Mouse (Mus musculus): ENCODE measurements at regions not wholly inside any gene's neighbourhood (a gene's known extent, or its start where the extent isn't known, plus 50 kb on each side); places are given as distances from the start of the nearest gene placed in this dataset.
A peak's percentile ranks its signal among the peaks of the same experiment; 100 is the strongest.

DNA sequence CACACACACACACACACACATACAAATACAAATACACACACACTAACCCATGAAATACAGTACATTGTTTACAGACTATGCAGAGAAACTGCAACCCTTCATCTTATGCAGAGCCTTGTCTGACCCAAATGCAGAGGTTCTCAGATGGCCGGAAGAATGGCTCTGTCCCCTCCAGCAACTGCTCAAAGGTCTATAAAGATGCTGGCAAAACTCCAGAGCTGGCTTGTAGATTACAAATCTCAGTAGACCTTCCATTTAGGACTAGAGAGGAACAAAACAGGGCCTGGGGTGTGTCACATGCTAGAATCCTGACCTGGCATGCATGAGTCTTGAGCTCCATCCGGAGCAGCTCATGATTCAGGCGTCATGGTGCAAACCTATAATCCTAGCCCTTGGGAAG, 364.4 kb upstream of the Runx1 start:
- no peaks in the 10 kb centered on the region; the same call in 1 of the 2 replicates for H3K4me1 ChIP-seq (ENCODE audit: insufficient read depth, low read depth, low read length)
- DNase-seq (ENCODE audit: low spot score) (peak; percentile 34), ATAC-seq (0 out of 2 replicates have a peak, but pooled peaks have one; percentile 8)
- WGBS = 72% methylated on average over 3 of the region's 3 CpGs
- no peaks in the 10 kb centered on the region for H3K9me3 ChIP-seq (ENCODE audit: low read length)
- H3K27me3 ChIP-seq (replicated peaks; ENCODE audit: insufficient read depth, low read length) = no peaks in the 10 kb centered on the region
- no peak for TF ChIP-seq EP300 (IDR thresholded peaks at IDR 0.05)
- TF ChIP-seq CTCF (IDR thresholded peaks at IDR 0.05) = no peak
- H3K27ac ChIP-seq (ENCODE audit: low read length) = no peak overlapping the region
- H3K4me3 ChIP-seq (ENCODE audit: low read depth, low read length) = no peak overlapping the region
- H3K36me3 ChIP-seq (ENCODE audit: insufficient read depth, low read length) = no peaks in the 10 kb centered on the region
- H3K9ac ChIP-seq (replicated peaks; ENCODE audit: low read depth) = no peak overlapping the region
- no peak overlapping the region for H3K4me2 ChIP-seq (replicated peaks; ENCODE audit: low read depth, low read length)

DNA sequence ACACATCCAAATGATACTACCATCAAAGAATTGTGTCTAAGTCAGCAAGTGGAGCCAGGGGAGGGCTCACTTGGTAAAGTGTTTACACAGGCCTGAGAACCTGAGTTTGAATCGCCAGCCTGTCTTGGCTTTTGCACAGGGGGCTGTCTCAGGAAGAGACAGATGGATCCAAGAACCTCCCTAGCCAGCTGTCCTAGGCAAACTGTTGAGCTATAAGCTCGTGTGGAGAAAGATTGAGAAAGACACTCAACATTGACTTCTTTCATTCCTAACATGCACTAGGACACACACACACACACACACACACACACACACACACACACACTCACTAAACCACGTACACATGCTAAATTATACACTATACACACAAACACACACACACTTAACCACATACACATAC, 363.9 kb upstream of the Runx1 start:
- DNase-seq (ENCODE audit: low spot score) = peak; percentile 59
- TF ChIP-seq CTCF (IDR thresholded peaks at IDR 0.05) (no peak), EP300 (IDR thresholded peaks at IDR 0.05) (no peak)
- no peak overlapping the region for H3K4me3 ChIP-seq (ENCODE audit: low read depth, low read length)
- no peaks in the 10 kb centered on the region for H3K27me3 ChIP-seq (replicated peaks; ENCODE audit: insufficient read depth, low read length)
- no peak overlapping the region for H3K4me2 ChIP-seq (replicated peaks; ENCODE audit: low read depth, low read length)
- H3K36me3 ChIP-seq (ENCODE audit: insufficient read depth, low read length) = no peaks in the 10 kb centered on the region
- no peaks in the 10 kb centered on the region for H3K9me3 ChIP-seq (ENCODE audit: low read length)
- H3K9ac ChIP-seq (replicated peaks; ENCODE audit: low read depth) = no peak overlapping the region
- 33% methylated on average over 3 of the region's 3 CpGs for WGBS
- H3K4me1 ChIP-seq (ENCODE audit: insufficient read depth, low read depth, low read length) = no peaks in the 10 kb centered on the region; the same call in 1 of the 2 replicates
- peak; percentile 61 for ATAC-seq
- H3K27ac ChIP-seq (ENCODE audit: low read length) = no peak overlapping the region

DNA sequence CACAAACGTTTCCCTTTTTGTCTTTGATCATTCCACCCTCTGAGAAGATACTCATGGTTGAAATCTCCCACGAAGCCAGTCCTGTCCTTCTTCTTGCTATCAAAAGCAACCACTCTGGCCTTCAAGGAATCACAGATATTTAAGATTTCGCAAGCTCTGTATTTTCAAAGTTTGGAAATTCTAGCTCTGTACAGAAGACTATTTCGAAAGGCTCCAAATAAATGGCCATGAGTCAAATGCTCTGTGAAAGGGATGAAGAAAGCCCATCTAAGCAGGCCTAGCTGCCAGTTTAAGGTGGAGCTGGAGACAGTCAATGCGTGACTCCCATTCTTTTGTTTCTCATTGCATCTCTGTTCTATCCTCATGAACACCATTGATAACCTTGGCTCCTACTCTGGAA, 363.5 kb upstream of the Runx1 start:
- ATAC-seq (peak; percentile 78), DNase-seq (ENCODE audit: low spot score) (peak; percentile 87)
- Histone ChIP-seq H3K36me3 (ENCODE audit: insufficient read depth, low read length) (no peaks in the 10 kb centered on the region), H3K9me3 (ENCODE audit: low read length) (no peaks in the 10 kb centered on the region), H3K4me1 (ENCODE audit: insufficient read depth, low read depth, low read length) (no peaks in the 10 kb centered on the region; the same call in 1 of the 2 replicates), H3K27ac (ENCODE audit: low read length) (no peak overlapping the region), H3K4me3 (ENCODE audit: low read depth, low read length) (no peak overlapping the region), H3K27me3 (replicated peaks; ENCODE audit: insufficient read depth, low read length) (no peaks in the 10 kb centered on the region), H3K9ac (replicated peaks; ENCODE audit: low read depth) (no peak overlapping the region), H3K4me2 (replicated peaks; ENCODE audit: low read depth, low read length) (no peak overlapping the region)
- 61% methylated on average over 5 of the region's 5 CpGs for WGBS
- 0 out of 2 replicates have a peak, but pooled peaks have one; percentile 22 for TF ChIP-seq EP300 (IDR thresholded peaks at IDR 0.05)
- no peak for TF ChIP-seq CTCF (IDR thresholded peaks at IDR 0.05)

DNA sequence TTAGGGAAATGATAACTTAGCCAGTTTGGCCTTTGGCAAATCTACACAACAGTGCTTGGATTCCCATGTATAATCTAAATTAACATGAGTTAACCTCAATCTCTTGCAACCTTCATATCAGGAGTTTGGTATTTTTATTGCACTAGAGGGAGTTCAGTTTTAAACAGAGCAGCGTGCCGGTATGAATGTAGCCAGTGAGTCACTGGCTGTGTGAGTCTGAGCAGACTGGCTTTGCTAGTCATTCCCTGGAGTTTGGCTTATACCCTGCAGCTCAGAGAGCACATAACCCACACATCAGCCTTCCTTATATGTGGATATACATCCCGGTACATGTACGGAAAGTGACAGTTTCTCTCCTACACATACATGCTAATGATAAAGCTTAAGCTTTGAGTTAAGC, 360.6 kb upstream of the Runx1 start:
- Histone ChIP-seq H3K4me1 (ENCODE audit: insufficient read depth, low read depth, low read length) (no peaks in the 10 kb centered on the region; the same call in 1 of the 2 replicates), H3K27ac (ENCODE audit: low read length) (no peak overlapping the region), H3K27me3 (replicated peaks; ENCODE audit: insufficient read depth, low read length) (no peaks in the 10 kb centered on the region), H3K9ac (replicated peaks; ENCODE audit: low read depth) (no peak overlapping the region), H3K4me3 (ENCODE audit: low read depth, low read length) (no peak overlapping the region), H3K9me3 (ENCODE audit: low read length) (no peaks in the 10 kb centered on the region), H3K4me2 (replicated peaks; ENCODE audit: low read depth, low read length) (no peak overlapping the region), H3K36me3 (ENCODE audit: insufficient read depth, low read length) (no peaks in the 10 kb centered on the region)
- ATAC-seq = no peak
- DNase-seq (ENCODE audit: low spot score) = no peak
- WGBS = 89% methylated on average over 4 of the region's 4 CpGs
- TF ChIP-seq EP300 (IDR thresholded peaks at IDR 0.05) = no peak
- TF ChIP-seq CTCF (IDR thresholded peaks at IDR 0.05) = no peak

DNA sequence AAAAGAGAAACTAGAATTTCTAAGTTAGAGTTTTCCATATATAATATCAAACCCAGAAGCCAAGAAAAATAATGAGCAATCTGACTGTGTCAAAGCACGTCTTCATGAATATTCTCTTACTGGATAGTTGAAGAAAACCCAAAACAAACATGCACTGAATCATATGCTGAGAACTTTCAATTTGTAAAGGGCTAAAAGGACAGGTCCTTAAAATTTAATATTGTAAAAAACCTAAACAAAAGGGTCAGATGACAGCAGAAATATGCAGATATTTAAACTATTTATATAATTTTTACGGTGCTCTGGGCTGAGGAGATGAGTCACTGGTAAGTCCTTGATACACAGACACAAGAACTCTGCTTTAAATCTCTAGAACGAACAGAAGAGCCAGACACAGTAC, 356.7 kb upstream of the Runx1 start:
- TF ChIP-seq EP300 (IDR thresholded peaks at IDR 0.05) (no peak), CTCF (IDR thresholded peaks at IDR 0.05) (no peak)
- no peaks in the 10 kb centered on the region for H3K36me3 ChIP-seq (ENCODE audit: insufficient read depth, low read length)
- H3K4me1 ChIP-seq (ENCODE audit: insufficient read depth, low read depth, low read length) = no peaks in the 10 kb centered on the region
- ATAC-seq (no peak), DNase-seq (ENCODE audit: low spot score) (no peak)
- 62% methylated on average over 3 of the region's 3 CpGs for WGBS
- no peaks in the 10 kb centered on the region for H3K9me3 ChIP-seq (ENCODE audit: low read length)
- H3K27me3 ChIP-seq (replicated peaks; ENCODE audit: insufficient read depth, low read length) = no peaks in the 10 kb centered on the region
- no peak overlapping the region for H3K4me3 ChIP-seq (ENCODE audit: low read depth, low read length)
- H3K9ac ChIP-seq (replicated peaks; ENCODE audit: low read depth) = no peak overlapping the region
- H3K4me2 ChIP-seq (replicated peaks; ENCODE audit: low read depth, low read length) = no peak overlapping the region
- H3K27ac ChIP-seq (ENCODE audit: low read length) = no peak overlapping the region

DNA sequence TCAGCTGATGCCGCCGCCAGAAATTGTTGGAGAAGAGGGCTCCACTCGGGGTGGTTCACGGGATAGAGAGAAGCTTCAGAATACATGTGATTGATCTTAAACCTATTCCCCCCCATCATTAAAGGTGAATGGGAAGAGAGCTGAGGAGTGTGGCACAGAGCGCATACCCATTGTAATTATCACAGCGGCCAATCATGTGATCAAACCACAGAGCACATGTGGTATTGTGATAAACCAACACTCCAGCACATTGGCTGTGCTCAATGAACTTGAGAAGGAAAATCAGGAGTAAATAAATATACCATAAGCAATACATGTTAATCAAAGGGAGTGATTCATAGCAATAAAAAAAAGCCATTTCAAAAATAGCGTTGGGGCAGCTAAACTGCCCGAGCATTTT, 355.5 kb upstream of the Runx1 start:
- H3K4me1 ChIP-seq (ENCODE audit: insufficient read depth, low read depth, low read length) = no peaks in the 10 kb centered on the region
- 90% methylated on average over 8 of the region's 8 CpGs for WGBS
- H3K27me3 ChIP-seq (replicated peaks; ENCODE audit: insufficient read depth, low read length) = no peaks in the 10 kb centered on the region
- no peak overlapping the region for H3K9ac ChIP-seq (replicated peaks; ENCODE audit: low read depth)
- ATAC-seq (no peak), DNase-seq (ENCODE audit: low spot score) (no peak)
- no peak for TF ChIP-seq EP300 (IDR thresholded peaks at IDR 0.05)
- TF ChIP-seq CTCF (IDR thresholded peaks at IDR 0.05) = no peak
- no peak overlapping the region for H3K27ac ChIP-seq (ENCODE audit: low read length)
- H3K36me3 ChIP-seq (ENCODE audit: insufficient read depth, low read length) = no peaks in the 10 kb centered on the region
- no peaks in the 10 kb centered on the region for H3K9me3 ChIP-seq (ENCODE audit: low read length)
- H3K4me2 ChIP-seq (replicated peaks; ENCODE audit: low read depth, low read length) = no peak overlapping the region
- H3K4me3 ChIP-seq (ENCODE audit: low read depth, low read length) = no peak overlapping the region

DNA sequence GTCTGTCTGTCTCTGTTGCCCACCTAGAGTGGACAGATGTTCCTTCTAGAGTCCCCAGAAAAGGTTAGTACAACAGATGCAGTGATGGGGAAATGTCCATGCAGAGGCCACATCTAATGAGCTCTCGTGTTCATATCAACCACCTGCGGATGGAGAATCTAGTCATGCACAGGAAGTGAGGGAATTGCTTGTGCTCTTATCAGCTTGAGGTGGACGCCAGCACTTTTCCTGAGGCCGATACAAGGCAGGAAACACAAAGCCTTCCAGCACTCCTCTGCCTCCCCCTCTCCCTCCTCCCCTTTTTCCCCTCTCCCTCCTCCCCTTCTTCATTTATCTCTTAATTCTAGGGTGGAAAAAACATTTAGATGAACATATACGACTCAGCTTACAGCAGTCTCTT, 354.3 kb upstream of the Runx1 start:
- WGBS = 32% methylated on average over 5 of the region's 5 CpGs
- TF ChIP-seq CTCF (IDR thresholded peaks at IDR 0.05) (no peak), EP300 (IDR thresholded peaks at IDR 0.05) (no peak)
- ATAC-seq (no peak), DNase-seq (ENCODE audit: low spot score) (no peak)
- Histone ChIP-seq H3K36me3 (ENCODE audit: insufficient read depth, low read length) (no peaks in the 10 kb centered on the region), H3K27me3 (replicated peaks; ENCODE audit: insufficient read depth, low read length) (no peaks in the 10 kb centered on the region), H3K4me1 (ENCODE audit: insufficient read depth, low read depth, low read length) (no peaks in the 10 kb centered on the region), H3K9me3 (ENCODE audit: low read length) (no peaks in the 10 kb centered on the region), H3K9ac (replicated peaks; ENCODE audit: low read depth) (no peak overlapping the region), H3K4me3 (ENCODE audit: low read depth, low read length) (no peak overlapping the region), H3K27ac (ENCODE audit: low read length) (no peak overlapping the region), H3K4me2 (replicated peaks; ENCODE audit: low read depth, low read length) (no peak overlapping the region)

All from lung, postnatal 0 days (tissue).